Mouse (Mus musculus): ENCODE results near the gene Atp2a1.

Atp2a1 gene

GRCm38 (mm10) chr7:126450641-126451040 lies 12.3 kb downstream of the Atp2a1 start:
- no peak for DNase-seq (ENCODE audit: low read depth)

GRCm38 (mm10) chr7:126449991-126450390 lies 12.9 kb downstream of the Atp2a1 start:
- DNase-seq (ENCODE audit: low read depth) = no peak

GRCm38 (mm10) chr7:126448481-126448880 lies 14.4 kb downstream of the Atp2a1 start:
- DNase-seq (ENCODE audit: low read depth) = no peak

- DNase-seq (ENCODE audit: low read depth) = no peak
Measured at GRCm38 (mm10) chr7:126446217-126446616, 16.7 kb downstream of the Atp2a1 start.

- DNase-seq (ENCODE audit: low read depth) = no peak
Measured at GRCm38 (mm10) chr7:126445104-126445815, 17.6 kb downstream of the Atp2a1 start.

- no peak for DNase-seq (ENCODE audit: low read depth)
Measured at GRCm38 (mm10) chr7:126444536-126444935, 18.4 kb downstream of the Atp2a1 start.

- DNase-seq (ENCODE audit: low read depth) = no peak
Measured at GRCm38 (mm10) chr7:126443997-126444396, 18.9 kb downstream of the Atp2a1 start.

GRCm38 (mm10) chr7:126440134-126440533 lies 22.8 kb downstream of the Atp2a1 start:
- no peak for DNase-seq (ENCODE audit: low read depth)

GRCm38 (mm10) chr7:126436851-126437250 lies 26.1 kb downstream of the Atp2a1 start:
- DNase-seq (ENCODE audit: low read depth) = peak; percentile 77

- no peak for DNase-seq (ENCODE audit: low read depth)
Measured at GRCm38 (mm10) chr7:126435801-126436200, 27.1 kb downstream of the Atp2a1 start.

GRCm38 (mm10) chr7:126434726-126435125 lies 28.2 kb downstream of the Atp2a1 start:
- no peak for DNase-seq (ENCODE audit: low read depth)

- DNase-seq (ENCODE audit: low read depth) = no peak
Measured at GRCm38 (mm10) chr7:126430167-126430566, 32.7 kb downstream of the Atp2a1 start.

- no peak for DNase-seq (ENCODE audit: low read depth)
Measured at GRCm38 (mm10) chr7:126429503-126429898, 33.4 kb downstream of the Atp2a1 start.

GRCm38 (mm10) chr7:126428631-126429502 lies 34.0 kb downstream of the Atp2a1 start, which contains the start of gene Rabep2:
TSS of gene Rabep2 (plus strand) at chr7:126428759.
- peak; percentile 94 for DNase-seq (ENCODE audit: low read depth)

GRCm38 (mm10) chr7:126428154-126428553 lies 34.8 kb downstream of the Atp2a1 start:
- no peak for DNase-seq (ENCODE audit: low read depth)

- no peak for DNase-seq (ENCODE audit: low read depth)
Measured at GRCm38 (mm10) chr7:126427323-126427860, 35.5 kb downstream of the Atp2a1 start.

GRCm38 (mm10) chr7:126424161-126424560 lies 38.7 kb downstream of the Atp2a1 start:
- no peak for DNase-seq (ENCODE audit: low read depth)

- DNase-seq (ENCODE audit: low read depth) = peak; percentile 45
Measured at GRCm38 (mm10) chr7:126421756-126422155, 41.2 kb downstream of the Atp2a1 start.

- DNase-seq (ENCODE audit: low read depth) = peak; percentile 65
Measured at GRCm38 (mm10) chr7:126418496-126418895, 44.4 kb downstream of the Atp2a1 start.

GRCm38 (mm10) chr7:126417606-126418005 lies 45.3 kb downstream of the Atp2a1 start:
- DNase-seq (ENCODE audit: low read depth) = no peak

GRCm38 (mm10) chr7:126417045-126417444 lies 45.9 kb downstream of the Atp2a1 start:
- DNase-seq (ENCODE audit: low read depth) = no peak

- no peak for DNase-seq (ENCODE audit: low read depth)
Measured at GRCm38 (mm10) chr7:126416615-126417014, 46.3 kb downstream of the Atp2a1 start.

GRCm38 (mm10) chr7:126414725-126415124 lies 48.2 kb downstream of the Atp2a1 start, which contains the start of gene Cd19:
TSS of gene Cd19 (minus strand) at chr7:126414889.
- no peak for DNase-seq (ENCODE audit: low read depth)

Data from NIH3T3 (cell line).